Mouse (Mus musculus) lung, postnatal 0 days (tissue): ENCODE results near the gene Cfap97.

ENCODE experiments used
- CTCF ChIP-seq: IDR thresholded peaks from 2 replicates; pipeline ENCODE4 v1.5.1; 2016; ENCODE audit warnings: antibody characterized with exemption, mild to moderate bottlenecking
- EP300 ChIP-seq: IDR thresholded peaks from 2 replicates; pipeline ENCODE4 v1.6.1; 2016; ENCODE audit warnings: antibody characterized with exemption, mild to moderate bottlenecking, control low read depth

- TF ChIP-seq CTCF (no peak), EP300 (no peak)
These were observed 54.5 kb downstream of the Cfap97 start for GRCm38 (mm10) chr8:46206107-46206506.
